Mouse (Mus musculus) c-Kit-negative CD71-positive TER-119-positive erythroid progenitor cells, embryonic 14.5 days (primary cell): ENCODE results near the gene Prkce.
"Not testable (repeated sequence)": the region's sequence is repeated elsewhere in the genome, so short reads cannot be mapped to it uniquely, and the experiment has no call there.

Experiments used
- DNase-seq: peaks from one replicate; pipeline ENCODE4 v3.0.0-alpha.2; 2013; ENCODE audit warnings: low read depth, low spot score

The Prkce gene

DNA sequence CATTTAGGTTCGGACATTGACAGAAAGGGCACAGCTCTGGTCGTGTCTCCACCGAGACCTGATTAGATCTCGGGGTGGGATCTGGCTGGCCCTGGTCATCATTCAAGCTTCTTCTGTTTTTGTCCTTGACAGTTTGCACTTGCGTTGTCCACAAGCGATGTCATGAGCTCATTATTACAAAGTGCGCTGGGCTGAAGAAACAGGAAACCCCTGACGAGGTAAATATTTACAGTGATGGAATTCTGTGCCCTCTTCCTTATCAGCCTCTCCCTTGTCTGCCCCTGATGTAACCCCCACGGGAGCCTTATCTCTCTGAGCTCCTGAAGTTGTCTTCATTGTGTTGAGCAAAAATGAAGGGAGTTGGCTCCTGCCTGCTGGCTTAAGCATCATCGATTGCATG is 309.1 kb downstream of the Prkce start:
- DNase-seq = no peak

DNA sequence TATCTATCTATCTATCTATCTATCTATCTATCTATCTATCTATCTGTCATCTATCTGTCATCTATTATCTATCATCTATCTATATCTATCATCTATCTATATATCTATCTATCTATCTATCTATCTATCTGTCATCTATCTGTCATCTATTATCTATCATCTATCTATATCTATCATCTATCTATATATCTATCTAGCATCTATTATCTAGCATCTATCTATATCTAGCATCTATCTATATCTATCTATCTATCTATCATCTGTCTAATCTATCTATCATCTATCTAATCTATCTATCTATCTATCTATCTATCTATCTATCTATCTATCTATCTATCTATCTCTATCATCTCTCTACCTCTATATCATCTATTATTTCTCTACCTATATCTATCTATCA is 309.8 kb downstream of the Prkce start:
- DNase-seq = not testable (repeated sequence)

DNA sequence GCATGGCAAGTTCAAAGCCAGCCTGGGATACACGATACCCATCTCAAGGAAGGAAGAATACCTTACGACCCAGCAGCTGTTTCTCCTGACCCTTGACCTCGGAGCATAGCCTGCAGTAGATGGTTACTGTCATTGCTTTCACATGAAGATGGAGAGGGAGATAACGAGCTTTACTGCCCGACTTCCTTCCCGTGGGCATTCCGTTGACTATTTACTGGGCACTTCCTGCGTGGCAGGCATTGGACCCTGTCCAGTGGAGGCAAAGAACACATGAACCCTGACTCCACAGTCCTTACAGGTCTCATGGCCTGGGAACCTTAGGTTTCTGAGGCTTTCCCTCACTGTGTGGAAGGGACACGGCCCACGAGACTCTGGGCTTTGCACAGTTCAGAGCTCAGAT is 311.8 kb downstream of the Prkce start:
- no peak for DNase-seq

DNA sequence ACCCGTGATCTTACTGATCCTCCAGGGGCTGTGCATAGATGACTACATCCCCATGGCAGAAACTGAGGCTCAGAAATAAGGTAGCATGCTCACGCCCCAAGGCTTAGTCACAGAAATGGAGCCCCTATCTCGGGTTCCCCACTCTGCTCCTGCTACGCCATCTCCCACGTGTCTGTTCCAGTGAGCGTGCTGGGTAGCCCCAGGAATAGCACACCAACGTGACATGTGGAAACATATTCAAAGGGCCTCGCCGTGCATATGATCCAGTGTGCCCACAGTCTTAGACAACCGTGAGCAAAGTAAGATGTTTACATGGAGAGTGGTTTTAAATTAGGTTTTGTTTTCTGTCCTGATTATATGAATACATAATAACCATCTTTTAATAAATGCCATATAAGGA is 315.1 kb downstream of the Prkce start:
- no peak for DNase-seq

DNA sequence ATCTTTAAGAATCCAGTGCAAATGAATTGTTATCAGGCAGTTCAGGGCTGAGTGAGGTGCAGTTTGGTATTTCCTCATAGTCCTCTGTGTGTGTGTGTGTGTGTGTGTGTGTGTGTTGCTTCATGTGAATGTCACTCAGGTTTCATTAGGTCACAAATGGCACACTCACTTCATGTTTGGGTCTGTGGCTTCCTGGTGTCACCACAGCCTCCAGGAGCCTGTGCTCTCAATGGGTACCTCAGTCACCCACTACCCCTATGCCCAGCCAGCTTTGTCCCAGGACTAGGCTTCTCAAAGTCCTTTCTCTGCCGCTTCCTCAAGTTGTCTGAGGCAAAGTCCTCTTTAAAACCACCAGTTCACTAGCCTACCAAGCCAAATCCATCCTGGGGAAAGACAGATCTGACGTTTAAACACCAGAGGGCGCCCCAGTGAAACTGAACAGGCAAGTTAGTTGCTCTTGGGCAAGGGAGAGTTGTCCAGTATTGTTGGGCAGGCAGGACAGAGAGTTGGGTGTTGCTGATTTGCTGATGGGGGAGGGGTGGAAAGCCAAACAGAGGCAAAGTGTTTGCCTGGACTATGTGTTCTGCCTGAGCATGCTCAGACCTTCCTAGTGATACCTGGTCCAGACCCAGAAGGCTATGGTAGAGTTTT is 316.6 kb downstream of the Prkce start:
- DNase-seq = no peak

DNA sequence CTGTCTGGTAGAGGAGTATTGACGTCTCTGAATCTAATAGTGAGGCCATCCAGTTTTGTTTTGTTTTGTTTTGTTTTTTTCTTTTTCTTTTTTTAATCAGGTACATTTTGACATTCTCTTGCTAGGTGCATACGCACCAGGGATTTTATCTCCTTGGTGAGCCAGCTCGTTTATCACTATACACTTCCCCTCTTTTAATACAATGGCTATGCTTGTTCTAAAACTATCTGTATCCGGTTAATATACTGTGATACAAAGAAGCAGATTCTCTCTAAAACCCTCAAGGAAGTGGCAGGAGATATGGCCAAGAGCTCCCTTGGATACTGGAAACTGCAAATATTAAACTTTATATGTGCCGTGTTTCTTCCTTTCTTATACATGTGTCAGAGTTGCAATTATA is 319.1 kb downstream of the Prkce start:
- no peak for DNase-seq

DNA sequence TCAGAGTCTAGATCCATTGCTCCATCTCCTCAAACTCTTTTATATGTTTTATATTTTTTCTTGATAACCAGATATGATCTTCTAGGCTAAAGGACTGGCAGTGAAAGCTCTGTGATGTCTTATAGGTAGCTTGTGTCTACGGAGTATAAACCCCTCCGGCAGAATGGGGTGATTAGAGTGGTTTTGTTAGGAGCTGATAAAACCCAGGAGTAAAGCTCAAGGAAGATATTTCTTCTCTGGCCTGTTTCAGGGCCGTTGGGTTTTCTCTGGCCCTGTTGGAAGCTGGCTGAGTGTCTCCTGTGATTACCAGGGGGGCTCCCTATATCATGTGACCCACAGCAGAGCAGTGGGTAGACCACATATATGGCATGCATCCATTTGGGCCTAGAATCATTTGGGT is 319.9 kb downstream of the Prkce start:
- no peak for DNase-seq

DNA sequence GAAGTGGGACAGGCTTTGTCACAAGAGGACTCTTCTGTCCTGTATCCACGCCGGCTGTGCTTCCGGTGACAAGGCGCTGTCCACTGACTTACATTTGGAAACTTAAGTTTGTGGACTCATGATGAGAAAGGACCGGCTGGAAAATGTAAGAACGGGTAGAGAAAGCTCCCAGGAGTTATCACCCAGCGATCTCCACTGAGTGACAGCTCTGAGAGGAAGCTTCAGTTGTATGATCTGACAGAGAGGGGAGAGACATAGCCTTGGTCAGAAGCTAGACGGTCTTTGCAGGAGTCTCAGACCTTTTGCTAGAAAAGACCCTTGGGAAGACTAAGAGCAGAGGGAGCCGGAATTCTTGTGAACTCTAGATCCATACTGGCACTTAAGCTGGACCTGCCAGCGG is 322.2 kb downstream of the Prkce start:
- no peak for DNase-seq

DNA sequence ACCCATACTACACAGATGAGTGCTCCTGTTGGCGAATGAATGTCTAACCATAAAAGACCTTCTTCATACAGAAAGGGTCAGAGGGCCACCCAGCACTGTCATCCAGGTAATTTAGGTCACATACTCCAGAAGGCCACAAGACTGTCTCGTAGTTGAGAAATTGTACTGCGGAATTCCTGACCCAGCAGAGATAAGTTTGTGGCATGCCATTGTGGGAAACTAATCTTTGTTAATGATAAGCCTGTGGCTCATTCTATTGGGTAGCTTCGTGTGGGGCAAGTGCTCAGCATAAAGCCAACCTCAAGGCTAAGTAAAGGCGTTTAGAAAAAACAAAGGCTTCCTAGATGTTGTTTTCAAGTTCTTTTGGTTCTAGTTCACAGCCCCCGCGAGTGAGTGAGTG is 324.8 kb downstream of the Prkce start:
- no peak for DNase-seq

DNA sequence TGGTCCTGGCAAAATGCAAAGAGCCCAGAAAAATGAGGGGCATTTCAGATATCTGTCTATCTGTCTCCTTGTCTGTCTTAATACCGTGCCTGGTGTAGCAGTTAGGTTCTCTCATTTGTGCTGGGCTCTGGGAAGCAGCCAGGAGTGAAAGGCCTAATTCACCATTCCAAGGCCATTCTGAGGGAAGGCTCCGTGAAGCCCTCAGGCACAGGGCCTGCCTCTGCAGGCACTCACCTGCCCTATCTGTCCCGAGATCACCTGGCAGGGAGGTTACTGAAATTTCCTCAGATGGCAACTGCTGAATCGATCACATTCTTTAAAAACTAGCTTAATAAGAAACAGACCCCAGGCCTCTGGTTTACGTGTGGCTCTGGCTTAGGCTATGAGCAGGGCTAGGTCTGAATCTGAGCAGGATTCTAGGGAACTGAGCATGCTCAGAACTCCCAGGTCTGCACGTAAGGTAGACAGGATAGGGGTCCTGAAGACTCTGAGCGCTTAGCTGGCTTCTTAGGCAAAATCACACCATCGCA is 326.4 kb downstream of the Prkce start:
- no peak for DNase-seq

DNA sequence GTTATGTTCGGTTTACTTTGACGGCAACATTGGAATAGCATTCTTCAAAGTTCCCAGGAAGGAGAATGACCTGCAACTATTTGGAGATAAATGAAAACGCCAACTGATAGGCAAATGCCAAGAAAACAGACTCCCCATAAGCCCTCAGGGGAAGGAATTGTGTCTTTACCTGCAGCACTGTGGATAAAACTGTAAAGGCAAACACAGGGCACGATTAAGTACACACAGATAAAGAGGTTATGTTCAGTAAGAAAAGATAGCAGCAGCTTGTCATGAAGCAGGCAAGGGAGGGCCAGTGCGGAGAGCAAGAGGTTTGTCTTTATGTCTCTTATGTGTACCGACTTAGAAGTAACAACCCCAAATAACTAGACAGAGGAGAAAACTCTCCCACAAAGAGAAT is 326.9 kb downstream of the Prkce start:
- DNase-seq = no peak

DNA sequence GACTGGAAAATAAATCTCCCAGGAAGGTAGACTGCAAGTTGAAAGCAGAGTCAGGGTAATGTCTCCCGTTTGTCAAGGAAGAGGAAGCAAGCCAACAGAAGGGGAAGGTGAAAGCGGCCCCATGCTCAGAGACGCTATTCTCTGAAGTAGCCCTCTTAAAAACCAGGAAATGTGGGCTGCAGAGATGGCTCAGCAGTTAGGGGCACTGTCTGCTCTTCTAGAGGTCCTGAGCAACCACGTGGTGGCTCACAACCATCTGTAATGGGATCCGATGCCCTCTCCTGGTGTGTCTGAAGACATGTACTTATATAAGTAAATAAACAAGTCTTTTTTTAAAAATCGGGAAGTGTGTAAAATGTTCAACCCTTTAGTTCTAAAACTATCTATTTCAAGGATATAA is 327.3 kb downstream of the Prkce start:
- DNase-seq = no peak

DNA sequence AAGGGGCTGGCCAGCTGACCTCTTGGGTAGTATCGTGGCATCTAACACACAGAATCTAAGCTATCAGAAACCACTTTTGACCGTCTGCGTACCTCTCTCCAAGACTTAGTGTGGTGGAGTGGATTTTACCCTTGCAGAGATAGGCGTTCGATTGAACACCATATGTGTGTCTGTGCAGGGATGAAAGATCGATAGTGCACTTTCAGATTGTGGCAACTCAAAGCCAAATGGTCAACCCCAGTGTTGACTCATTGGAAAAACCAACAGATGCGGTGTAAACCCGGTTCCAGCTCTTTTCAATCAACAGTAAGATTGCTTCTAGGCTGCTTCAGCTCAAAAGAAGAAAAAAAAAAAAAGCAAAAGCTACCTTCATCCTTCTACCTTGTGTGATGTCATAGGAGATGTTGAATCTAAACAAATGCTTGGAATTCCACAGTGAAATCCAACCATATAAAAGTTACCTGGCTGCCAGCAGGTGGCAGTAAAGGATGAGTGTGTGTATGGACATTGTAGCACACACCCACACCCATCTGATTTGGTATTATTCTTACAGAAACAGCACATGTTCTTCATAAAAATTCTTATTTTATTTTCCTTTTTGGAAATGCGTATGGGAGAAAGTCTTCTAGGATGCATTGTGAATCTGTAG is 328.7 kb downstream of the Prkce start:
- no peak for DNase-seq

DNA sequence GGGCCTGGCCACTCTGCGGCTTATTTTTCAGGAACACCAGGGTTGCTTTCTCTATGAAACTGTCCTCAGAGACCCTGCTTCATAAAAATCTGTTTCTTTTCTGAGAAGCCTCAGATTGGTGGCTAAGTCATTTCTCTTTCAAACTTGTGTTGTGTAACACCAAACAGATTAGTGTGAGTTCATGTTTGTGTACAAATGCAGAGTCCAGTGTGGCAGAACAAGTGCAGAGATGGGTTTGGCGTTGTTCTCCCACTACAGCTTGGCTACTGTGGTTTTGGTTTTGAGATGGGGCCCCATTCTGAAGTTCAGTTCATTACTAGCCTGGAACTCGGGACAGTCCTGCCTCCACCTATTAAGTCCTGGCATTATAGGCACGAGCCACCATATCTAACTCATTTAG is 329.7 kb downstream of the Prkce start:
- no peak for DNase-seq

DNA sequence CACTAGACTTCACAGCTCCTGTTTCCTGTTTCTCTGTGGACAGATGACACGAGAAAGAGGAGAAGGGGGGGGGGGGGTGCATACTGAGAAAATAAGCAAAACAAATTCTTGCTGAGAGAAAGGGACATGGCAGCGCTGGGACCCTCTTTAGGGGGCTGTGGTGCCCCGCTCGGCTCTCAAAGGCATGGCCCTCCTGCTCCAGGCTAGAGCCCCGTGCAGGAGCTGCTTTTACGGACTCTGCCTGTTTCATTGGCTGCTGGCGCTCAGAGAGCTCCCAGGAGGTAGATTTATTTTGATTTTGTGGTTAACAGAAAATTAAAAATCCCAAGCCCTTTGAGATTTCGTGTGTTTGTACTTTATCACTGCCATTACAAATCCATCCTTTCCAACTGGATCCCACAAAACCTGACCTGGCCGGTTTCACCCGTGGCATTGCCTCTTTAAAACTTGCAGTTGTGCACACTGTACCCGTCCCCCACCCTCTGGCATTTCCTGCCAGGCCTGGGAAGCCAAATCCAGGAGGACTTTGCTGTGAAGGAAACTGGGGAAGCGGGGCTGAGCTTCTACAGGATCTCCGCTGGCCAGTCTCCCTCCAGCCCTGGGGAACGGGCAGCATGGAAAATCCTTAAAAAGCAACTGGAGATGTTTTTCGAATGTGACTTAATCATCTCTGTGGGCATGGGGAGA is 331.9 kb downstream of the Prkce start:
- no peak for DNase-seq

DNA sequence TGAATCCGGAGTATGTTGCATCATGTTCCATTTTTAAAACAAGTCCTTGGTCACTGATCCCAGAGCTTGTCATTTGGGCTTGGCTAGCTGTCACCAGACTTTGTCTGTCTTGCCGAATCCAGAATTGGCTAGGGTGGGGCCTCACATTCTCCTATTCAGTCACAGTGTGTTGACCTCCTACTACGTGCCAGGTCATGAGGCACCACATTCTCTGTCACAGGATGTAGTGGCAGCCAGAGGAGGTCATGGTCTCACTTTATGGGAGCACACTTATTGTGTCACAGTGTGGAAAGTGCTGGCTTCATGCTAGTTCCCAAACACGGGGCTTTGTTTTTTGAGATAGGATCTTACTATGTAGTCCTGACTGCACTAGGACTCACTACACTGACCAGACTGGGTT is 333.8 kb downstream of the Prkce start:
- no peak for DNase-seq

DNA sequence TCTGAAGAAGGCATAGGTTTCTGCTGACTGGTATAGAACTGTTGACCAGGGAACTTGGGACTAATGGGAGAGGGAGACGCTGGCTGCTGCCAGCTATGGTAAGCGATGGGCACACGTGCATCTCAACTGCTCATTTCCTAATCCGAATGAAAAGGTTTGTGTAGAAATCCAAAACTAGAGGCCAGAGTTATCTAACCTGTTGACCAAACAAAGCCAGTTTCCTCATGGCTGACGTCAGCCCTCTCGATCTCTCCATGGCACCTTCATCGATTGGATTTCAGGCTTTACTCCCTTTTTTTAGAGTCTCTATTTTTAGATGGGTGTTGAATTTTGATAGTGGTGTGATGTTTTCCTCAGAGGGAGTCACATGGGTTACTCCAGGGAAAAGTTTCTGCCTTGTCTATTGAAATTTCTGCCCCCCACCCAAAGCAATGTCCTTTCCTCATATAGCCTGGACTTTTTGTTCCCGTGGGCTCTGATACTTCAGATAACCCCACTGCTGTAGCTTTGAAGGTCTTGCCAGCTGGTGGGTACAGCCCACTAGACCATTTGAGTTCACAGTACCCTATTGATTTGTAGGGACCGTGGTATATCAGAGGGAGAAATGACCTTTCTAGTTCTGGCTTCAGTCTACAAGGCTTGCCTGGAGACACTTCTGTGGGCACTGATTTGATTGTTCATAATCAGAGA is 335.8 kb downstream of the Prkce start:
- no peak for DNase-seq

DNA sequence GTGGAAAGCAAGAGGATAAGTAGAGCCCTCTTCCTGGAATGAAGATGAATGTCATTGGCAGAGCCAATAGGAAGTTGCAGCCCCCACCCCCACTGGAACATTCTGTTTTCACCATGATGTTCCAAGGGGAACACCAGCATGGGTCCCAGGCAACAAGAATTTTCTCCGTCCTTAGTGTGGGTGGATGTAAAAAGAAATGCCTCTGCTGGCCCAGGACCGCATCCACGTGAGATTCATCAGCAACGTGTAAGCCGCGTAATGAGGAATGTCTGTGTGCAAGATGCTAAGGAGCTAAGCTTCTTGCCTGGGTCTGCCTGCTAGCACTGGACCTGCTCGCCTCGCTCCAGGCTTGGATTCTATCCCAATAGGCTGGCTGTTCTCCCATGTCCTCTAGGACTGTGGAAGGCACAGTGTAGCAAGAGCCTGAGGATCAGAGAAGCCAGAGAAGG is 337.6 kb downstream of the Prkce start, which contains the start of gene Gm10309:
Gene Gm10309, minus strand, starts transcription at position 50 of the 449 bp plus-strand sequence.
- no peak for DNase-seq

DNA sequence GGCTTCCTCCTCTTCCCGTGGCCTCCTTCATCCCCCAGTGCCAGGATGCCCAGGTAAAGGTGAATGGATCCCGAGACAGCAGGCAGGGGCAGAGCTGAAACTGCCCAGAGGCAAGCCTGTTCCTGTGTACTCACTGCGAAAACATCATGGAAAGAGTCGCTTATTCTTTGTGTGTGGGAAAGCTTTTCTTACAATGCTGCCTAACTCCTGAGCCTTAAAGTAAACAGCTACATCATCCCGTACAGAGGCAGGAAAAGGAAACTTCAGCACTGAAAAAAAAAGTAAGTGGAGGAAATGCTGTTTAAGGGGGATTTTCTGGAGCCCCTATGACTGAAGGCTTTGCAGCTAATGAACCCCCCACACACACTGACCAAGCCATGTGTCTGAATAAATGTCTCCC is 339.3 kb downstream of the Prkce start:
- no peak for DNase-seq

DNA sequence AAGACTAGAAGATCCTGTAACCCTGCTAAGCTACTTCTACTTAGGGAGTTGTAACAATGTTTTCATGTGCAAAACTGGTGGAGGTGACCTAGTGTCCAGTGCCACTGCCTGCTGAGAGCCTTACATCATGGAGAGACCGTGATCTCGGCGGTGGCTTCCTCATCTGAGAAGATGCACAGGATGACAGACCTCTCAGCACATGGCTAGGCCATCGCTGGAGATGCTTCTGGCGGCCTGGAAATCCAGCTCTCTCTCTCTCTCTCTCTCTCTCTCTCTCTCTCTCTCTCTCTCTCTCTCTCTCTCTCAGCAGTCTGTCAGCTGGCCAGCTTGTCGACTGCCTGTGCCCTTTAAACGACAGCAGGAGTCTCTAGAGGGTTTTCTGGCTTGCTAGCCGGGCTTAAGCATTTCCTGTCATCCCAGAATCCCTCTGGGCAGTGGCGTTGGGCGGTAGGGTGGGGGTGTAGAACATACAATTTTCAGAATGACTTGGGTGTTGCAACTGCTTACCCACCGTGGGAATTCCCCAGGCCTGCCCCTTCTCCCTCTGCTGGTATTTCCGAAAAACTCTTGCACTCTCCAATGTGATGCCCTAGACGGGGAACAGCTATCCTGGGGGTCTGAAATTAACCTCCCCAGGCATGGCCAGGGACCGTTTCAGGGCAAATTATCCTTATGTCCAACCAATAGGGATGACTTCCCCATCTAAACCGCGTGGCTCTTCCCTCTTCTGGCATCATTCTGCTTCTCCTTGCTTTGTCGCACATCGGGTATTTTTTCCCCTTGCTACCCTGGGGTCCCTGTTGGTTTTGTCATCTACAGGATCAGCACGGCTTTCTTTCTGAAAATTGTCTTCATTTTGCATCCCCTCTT is 340.0 kb downstream of the Prkce start:
- no peak for DNase-seq

DNA sequence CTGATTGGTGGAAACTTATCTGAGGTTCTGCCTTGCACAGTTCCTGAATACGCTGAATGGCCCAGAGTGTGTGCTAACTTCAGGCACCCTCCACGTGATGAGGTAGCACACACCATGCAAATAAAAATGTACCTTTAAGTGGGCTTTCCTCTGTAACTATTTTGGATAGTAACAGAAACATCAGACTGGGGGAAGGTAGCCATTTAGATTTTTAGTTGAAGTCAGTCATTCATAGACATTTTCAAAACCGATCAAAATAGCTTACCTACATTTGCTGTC is 340.6 kb downstream of the Prkce start:
- no peak for DNase-seq
